Mouse (Mus musculus) gonadal fat pad, adult 2 months (tissue): ENCODE measurements around the gene Polr1c. TPM values are rescaled to one million over a fixed set of nuclear protein-coding genes. Genes with fewer than 3 reads are reported as not detected.

ENCODE experiments used
- DNase-seq: peaks from one replicate; pipeline ENCODE4 v3.0.0-alpha.2; 2012; ENCODE audit warnings: low read depth
- polyA plus RNA-seq: library from polyadenylated mRNA; depleted of rRNA; stranded (reverse); fragments of >200 nt; gene quantifications from 2 replicates; pipeline ENCODE4 v1.2.3, GENCODE M21; 2012; rRNA removed

Polr1c gene
- polyA plus RNA-seq = 53.0 and 62.2 TPM in 2 replicates

- DNase-seq = no peak
These were observed at the start of gene Polr1c, which contains the start of gene Yipf3 for GRCm38 (mm10) chr17:46247512-46248188. Polr1c (minus strand) TSS chr17:46248054. Yipf3 (plus strand) TSS chr17:46248080.

DNA sequence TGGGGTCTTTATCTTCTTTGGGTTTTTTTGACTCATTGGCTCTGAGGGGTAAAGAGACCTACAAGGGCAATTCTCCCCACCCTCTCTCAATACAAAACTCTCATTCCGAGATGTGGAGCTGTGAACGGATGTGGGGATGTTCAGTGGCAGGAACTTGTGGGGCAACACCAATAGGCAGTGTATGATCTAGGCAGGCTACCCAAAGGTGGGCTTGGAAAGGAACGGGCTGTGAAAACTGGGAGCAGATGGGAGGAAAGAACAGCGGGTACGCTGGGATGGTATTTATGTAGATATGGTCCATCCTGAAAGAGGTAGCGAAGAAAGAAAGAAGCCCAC lies 49.1 kb upstream of the Polr1c start:
- DNase-seq = no peak

DNA sequence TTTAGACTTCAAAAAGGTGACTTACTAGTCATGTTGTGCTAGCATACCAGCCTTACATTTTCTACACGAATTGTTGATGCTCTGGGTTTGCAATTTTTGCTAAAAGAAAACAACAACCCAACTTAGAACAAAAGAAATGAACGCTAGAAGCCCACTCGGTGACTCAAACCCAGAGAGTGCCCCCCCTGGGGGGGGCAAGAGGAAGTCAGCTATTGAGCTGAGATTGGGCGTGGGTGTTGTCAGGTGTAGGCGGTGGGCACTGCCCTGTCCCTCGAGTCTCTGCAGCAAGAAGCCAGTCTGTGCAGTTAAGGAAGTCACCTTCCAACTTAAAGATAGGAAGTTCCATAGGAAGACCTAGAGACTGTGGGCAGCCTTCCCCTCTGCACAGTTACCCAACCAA lies 48.7 kb upstream of the Polr1c start:
- DNase-seq = no peak

- DNase-seq = no peak
These were observed 39.8 kb upstream of the Polr1c start for GRCm38 (mm10) chr17:46287678-46288095.

DNA sequence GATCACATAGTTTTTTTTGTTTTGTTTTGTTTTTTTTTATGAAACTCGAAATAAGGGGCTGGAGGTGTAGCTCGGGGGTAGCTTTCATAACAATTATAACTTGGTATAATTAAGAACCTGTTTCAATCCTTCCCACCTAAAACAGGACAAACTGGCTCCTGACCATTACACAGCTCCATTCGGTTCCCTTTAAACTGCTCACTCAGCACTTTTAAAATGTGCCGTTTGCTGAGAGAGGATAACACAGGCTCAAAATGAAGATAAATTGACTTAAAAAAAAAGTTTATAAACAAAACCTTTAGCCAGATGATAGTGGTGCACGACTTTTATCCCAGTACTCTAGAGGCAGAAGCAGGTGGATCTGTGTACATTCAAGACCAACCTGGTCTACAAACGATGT lies 37.6 kb upstream of the Polr1c start:
- DNase-seq = no peak

- no peak for DNase-seq
These were observed 36.8 kb upstream of the Polr1c start for GRCm38 (mm10) chr17:46284653-46285052.

- DNase-seq = no peak
These were observed 36.1 kb upstream of the Polr1c start for GRCm38 (mm10) chr17:46283911-46284310.

- no peak for DNase-seq
These were observed 35.3 kb upstream of the Polr1c start for GRCm38 (mm10) chr17:46283140-46283539.

GRCm38 (mm10) chr17:46282483-46283123 lies 34.7 kb upstream of the Polr1c start, which contains the start of gene Tjap1:
Tjap1 (minus strand) TSS chr17:46283026.
- DNase-seq = no peak

DNA sequence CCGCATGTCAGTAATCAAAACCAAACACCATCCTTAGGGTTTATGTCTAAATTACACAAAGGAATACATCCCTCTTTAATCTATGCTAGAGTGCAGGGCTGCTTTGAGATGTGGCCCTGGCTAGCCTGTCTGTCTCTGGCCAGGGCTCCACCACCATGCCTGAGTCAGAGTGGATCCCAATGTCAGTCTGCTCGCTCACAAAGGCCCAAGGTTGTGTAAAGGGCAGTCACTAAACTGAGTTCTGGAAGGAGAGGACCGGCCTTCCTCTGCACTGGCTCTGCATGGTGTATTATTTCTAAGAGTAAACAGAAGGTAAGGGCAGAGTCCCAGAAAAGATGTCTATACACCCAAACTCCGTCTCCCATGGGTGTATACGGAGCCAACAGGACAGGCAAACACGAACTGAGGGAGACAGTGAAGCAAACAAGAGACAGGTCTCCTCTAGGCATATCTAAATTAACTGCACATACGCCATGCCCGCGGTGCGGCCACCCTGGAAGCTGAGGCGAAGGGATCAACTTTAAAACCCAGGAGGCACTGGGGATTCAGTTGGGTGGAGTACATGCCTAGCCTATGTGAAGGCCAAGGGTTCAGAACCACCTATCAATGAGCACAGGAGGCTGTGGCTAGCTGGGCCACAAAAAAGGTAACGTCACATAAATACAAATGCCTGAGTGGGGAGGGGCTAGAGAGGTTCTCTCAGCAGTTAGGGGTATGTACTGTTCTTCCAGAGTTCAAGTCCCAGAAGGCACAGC lies 30.3 kb upstream of the Polr1c start:
- DNase-seq = no peak

DNA sequence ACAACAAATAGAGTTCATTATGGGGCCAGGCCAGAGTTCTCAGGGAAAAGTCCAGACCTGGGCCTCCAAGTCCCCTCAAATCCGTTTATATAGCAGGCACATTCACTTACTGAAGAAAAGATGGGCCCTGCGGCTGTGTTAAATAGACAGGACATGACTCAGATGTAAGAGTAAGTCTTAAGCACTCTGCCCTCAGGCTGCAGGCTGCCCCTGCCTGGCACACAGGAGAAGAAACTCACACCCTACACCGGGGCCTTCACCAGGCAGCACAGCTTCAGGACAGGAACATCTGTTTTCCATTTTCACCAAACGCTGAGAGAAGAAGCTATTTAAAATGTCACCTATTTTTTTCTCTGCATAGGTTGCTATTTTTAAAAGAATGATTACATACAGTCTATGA lies 29.7 kb upstream of the Polr1c start:
- no peak for DNase-seq

DNA sequence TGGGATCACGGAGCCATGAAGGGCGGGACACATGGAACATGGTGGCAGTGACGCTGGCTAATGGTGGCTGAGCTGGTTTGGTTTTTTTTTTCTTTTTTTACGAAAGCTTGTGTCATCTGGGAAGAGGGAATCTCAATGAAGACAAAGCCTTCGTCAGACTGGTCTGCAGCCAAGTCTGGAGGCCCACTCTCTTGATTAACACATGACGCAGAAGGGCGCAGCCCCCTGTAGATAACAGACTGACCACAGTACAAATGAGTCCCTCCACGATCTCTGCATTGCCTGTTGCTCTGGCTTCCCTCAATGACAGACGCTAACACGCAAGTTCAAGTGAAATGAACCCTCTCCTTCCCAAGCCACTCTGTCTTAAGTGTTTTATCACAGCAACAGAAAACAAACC lies 27.7 kb upstream of the Polr1c start:
- DNase-seq = no peak

DNA sequence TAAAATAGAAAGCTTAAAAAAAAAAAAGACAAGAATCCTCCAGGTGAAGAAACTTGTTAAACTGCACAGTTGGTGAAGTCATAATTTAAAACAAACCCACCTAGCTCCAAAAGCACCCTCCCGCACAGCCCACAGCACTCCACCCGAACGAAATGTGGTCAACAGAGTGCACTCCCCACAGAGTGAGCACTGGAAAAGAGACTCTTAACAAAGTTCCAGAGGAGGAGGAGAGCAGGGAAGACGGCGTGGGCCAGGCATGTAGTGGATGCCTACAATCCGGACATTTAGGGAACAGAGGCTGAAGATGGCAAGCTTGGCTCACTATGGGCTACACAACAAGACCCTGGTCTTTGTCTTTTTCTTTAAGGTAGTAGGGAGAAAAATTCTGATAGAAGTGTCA lies 27.2 kb upstream of the Polr1c start:
- DNase-seq = no peak

- no peak for DNase-seq
These were observed 26.6 kb upstream of the Polr1c start for GRCm38 (mm10) chr17:46274465-46274864.

DNA sequence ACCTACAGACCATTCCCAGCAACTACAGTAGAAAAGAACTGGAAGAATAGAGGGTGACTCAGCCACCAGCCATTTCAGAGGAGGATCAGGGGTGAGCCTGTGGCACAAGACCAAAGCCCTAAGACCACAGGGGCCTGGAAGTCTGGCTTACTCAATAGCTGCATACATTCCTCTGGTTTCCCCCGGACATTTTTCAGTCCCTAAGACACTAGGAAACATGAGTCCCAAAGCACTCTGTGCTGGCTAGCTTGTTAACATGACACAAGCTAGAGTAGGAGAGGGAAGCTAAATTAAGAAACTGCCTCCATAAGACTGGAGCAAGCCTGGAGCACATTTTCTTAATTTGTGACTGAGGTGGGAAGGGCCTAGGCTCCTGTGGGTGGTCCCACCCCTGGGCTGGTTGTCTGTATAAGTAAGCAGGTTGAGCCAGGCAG lies 26.0 kb upstream of the Polr1c start:
- no peak for DNase-seq

- DNase-seq = no peak
These were observed 24.8 kb upstream of the Polr1c start for GRCm38 (mm10) chr17:46272675-46273074.

DNA sequence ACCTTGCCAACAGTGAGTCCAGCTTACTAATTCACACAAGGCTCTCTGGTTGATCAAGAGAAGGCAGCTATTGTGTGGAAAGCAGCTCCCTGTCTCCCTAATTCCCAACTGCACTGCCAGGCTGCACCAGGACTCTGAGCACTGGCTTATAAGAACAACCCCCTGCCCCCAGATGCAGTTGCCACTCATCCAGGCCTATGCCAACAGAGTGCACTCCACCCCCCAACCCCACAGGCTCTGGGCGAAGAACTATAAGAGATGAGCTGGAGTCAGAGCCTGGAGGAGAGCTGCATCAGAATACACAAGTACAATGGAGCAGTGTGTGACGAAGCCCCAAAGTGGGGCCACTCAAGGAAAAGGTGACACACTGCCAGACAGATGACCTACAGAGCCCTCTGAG lies 24.2 kb upstream of the Polr1c start:
- no peak for DNase-seq

DNA sequence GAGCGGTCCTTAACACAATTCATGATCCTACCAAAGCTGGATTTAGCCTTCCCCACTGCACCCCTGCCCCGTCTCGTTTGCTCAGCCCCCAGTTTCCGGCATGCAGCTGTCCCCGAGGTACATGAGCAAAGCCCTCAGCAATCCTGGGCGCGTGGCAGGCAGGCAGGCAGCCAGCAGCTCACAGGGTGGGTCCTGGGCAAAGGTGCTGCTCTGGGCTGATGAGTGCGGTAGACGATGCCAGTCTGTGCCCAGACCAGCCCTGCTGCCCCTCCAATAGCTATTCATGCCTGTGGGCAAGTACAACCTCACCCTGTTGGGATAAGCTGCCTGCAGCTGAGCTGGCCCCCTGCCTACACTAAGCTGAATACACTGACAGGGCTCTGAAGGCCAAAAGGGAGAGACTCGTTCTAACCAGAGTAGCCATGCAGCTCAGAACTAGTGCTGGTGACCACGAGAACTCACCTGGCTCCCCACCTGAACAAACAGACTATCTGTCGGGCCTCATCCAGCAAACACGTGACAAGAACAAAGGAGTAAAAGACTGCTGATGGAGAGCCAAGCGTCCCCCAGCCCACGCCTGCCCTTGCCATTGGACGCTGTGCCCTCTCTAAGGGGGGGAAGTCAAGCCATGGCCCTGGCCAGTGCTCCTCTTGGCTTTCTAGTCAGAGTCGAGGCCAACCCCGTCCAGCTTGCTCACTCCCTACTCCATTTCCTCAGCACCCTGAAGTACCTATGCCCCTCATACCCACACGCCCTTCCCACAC lies 22.1 kb upstream of the Polr1c start:
- DNase-seq = no peak

GRCm38 (mm10) chr17:46268026-46268720 lies 20.3 kb upstream of the Polr1c start:
- no peak for DNase-seq

DNA sequence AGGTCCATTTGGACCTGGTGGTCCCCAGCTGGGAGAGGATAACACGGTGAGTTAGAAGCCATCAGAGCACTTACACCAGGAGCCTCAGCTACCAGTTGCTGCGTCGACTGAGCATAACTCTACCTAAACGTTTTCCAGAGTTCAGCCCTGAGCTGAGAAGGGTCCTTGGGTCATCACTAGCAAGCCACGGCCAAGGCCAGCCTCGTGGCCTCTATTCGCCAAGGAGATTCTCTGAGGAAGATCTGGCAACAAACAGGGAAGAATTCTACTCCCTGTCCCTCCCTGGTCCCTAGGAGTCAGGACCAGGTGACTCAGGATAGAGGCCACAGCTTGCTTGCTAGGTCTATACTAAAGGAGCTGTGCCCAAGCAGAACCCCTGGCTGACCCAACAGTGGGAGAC lies 19.7 kb upstream of the Polr1c start:
- DNase-seq = no peak

DNA sequence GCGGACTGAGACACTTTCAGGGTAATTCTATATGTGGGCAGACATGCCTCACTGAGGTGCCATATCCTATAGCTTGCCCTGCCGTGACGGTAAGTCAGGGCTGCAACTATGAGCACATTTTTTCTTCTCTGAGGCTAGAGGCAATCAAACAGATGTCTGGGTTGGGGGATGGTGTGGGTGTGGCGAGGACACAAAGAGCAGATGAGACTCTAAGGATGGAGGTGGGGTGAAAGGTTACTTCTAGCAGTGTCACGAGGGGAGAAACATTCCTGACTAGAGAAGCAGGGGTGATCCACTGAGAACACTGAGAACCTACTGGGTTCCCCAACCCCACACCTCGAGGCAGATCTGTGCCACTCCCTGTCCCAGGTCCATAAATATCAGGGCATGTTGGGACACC lies 19.1 kb upstream of the Polr1c start:
- no peak for DNase-seq
